Mouse (Mus musculus) myocyte (in vitro differentiated cells): ENCODE results near the gene Jazf1.

Experiments
- MAX ChIP-seq: IDR thresholded peaks from one replicate; pipeline ENCODE4 v1.6.1; 2011; ENCODE audit warnings: low read depth, mild to moderate bottlenecking, control low read depth
- MYOD1 ChIP-seq, 3 experiments: IDR thresholded peaks; one replicate each; pipeline ENCODE4 v1.6.1; 2011; ENCODE audit warnings: control low read depth in 2 of 3, low read depth in 2 of 3, mild to moderate bottlenecking in 2 of 3, moderate library complexity in 1 of 3; ENCODE audit not compliant: insufficient read length in 2 of 3, control insufficient read depth in 1 of 3
- POLR2A ChIP-seq: IDR thresholded peaks from one replicate; pipeline ENCODE4 v1.6.1; 2011; ENCODE audit warnings: low read depth, mild to moderate bottlenecking, control low read depth, moderate library complexity; ENCODE audit not compliant: insufficient read length
- POLR2AphosphoS2 ChIP-seq: IDR thresholded peaks from one replicate; pipeline ENCODE4 v1.6.1; 2011; ENCODE audit warnings: low read depth, control low read depth; ENCODE audit not compliant: insufficient read length
- REST ChIP-seq: IDR thresholded peaks from one replicate; pipeline ENCODE4 v1.6.1; 2011; ENCODE audit warnings: mild to moderate bottlenecking, control low read depth, moderate library complexity; ENCODE audit not compliant: insufficient read depth, insufficient read length
- TCF12 ChIP-seq: IDR thresholded peaks from one replicate; pipeline ENCODE4 v1.6.1; 2011; ENCODE audit warnings: mild to moderate bottlenecking, control low read depth; ENCODE audit not compliant: poor library complexity, insufficient read depth, severe bottlenecking
- USF1 ChIP-seq: IDR thresholded peaks from one replicate; pipeline ENCODE4 v1.6.1; 2011; ENCODE audit warnings: low read depth, mild to moderate bottlenecking, control low read depth, moderate library complexity

- TF ChIP-seq POLR2A (no peak), REST (no peak), MAX (no peak), USF1 (no peak), TCF12 (no peak), POLR2AphosphoS2 (no peak), MYOD1 (IDR thresholded peaks at IDR 0.05; ENCODE audit: control insufficient read depth in 1 of 3, insufficient read length in 2 of 3, low read depth in 2 of 3) (no peak)
Measured at GRCm38 (mm10) chr6:52792455-52792854, 276.0 kb downstream of the Jazf1 start.
